Mouse (Mus musculus): Measurements from ENCODE around the gene Slc6a2.

The Slc6a2 gene

DNA sequence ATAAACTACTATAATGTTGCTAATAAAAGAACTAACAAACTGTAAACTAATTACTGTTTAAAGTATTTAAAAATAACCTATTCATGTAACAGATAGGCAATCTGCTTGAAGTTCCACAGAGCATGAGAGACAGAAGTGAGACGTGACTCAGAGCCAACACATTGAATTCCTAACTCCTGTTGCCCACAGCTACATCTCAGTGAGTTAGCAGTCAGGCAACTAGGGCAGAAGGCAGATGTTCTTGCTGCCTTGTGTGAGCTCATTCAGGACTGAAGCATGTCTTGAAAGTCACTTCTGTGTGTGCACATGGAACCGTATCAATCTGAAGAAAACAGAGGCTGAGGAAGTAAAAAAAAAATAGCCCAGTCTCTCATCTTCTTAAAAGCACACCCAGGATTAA lies 80.4 kb downstream of the Slc6a2 start:
- no peak for DNase-seq

DNA sequence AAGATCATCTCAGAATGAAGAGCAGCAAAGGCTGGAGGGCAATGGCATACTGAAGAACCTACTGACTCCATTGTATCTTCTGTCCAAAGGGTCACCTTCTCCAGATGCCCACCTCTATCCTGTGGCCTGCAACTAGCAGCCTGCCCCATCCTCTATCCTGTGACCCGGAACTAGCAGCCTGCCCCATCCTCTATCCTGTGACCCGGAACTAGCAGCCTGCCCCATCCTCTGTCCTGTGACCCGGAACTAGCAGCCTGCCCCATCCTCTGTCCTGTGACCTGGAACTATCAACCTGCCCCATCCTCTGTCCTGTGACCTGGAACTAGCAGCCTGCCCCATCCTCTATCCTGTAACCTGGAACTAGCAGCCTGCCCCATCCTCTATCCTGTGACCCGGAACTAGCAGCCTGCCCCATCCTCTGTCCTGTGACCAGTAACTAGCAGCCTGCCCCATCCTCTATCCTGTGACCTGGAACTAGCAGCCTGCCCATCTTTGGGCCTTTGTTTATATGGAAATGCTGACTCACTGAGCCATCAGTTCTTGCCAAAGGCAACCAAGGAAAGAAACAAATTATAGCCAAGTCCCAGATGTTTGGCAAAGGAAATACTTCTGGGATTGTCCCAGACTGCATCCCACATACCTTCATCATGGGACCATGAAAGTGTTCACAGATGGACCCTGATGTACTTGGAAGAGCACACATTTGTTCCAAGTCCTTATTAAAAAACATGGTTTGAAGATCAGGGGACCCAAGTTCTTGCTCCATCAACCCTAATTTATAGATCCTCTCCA lies 81.1 kb downstream of the Slc6a2 start:
- DNase-seq, result no peak

DNA sequence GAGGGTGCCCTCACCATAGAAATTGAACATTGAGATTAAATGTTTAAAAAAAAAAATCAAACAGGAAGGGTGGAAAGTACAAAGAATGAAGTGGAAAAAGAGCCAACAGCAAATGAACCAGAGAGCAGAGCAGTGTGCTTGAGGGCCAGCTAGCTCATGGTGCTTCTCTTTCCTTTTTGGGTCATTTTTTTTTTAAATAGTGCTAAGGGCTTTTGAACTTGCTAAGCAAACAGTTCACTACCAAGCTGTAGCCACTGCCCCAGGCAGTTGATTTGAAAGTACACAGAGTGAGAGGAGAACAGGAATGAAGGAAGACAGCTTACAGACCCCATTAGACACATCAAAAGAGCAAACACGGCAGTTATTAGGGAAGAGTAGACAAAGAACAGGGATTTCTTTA lies 83.2 kb downstream of the Slc6a2 start:
- DNase-seq, result no peak

DNA sequence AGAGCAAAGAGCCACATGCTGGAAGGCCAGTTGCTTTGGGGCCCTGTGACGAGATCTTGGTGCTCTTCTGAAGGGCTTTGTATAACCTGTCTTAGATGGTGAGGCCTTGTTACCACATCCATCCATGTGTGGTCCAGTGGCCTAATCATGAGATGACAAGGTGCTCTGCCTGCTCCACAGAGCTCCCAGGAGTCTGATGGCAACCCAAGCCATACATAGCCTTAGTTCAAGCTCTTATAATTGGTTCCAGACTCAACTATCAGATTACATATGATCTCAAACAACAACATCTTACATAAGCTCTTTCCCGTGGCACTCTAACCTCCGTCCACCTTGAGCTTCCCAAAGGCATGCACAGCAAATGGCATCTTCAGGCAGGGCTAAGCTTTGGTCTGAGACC lies 88.2 kb downstream of the Slc6a2 start, which contains the start of gene Ces1a:
Ces1a (minus strand) TSS at position 101 of the 400 bp plus-strand sequence.
- DNase-seq, result no peak

DNA sequence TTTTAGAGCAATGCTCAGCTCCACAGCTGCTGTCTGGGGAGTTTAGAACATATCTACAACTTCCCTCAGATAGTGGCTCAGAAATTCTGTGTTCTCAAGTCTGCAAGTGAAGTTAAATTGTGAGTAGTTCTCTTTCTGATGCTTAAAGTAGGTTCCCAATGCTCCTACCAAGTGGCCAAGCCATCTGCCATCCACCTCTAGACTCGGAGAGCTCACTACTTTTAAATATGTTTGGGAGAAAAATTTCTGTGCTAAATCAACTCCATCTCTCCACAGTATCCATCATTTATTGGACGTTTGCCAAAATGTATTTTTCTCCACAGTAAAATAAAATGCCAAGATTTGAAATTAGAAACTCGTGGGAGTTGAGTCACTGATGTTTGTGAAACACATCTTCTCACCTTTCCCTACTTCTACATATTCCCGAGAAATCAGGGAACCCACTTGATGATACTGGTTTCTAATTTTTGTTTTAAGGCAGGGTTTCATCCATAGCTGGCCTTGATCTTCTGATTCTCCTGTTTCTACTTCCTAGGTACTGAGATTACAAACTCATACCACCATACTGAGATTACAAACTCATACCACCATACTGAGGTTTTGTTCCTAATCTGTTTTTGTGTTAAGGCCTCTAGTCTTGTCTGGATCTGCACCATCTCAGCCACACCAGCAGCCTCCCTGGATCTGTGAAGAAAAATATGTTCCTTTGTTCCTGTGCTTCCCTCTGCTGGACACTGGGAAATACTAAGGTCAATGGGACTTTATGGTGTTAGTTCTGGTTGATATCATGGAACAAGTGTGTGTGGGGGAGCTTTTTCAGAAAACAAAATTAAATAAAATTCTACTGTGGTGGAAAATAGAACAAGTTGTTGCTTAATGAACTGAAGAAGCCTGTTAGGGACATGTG lies 88.9 kb downstream of the Slc6a2 start:
- no peak for DNase-seq

All from thymus, postnatal 36 days (tissue).